In genomic region chr17:28332113-28332914, GRCm38 (mm10) we compare ENCODE assay signal across 13 mouse cellular contexts. TPM values are rescaled to one million over a fixed set of nuclear protein-coding genes. Genes with fewer than 3 reads are reported as not detected.
DNase-seq lines count a peak whose midpoint lies in the region; ATAC-seq lines count a peak whose summit lies in the region.
"Had no signal": no experiment of that assay in that cellular context is flagged by ENCODE, and none has a peak within 500 bp of the region (broad histone marks: within the 10 kb centered on the region; RNA-seq: fewer than 3 reads in every experiment).

No protein-coding gene starts in this region.

- peaks cover 59% of the 10 kb centered on the region for H3K4me1 ChIP-seq in heart, embryonic 13.5 days
- H3K4me1 ChIP-seq in midbrain, embryonic 12.5 days, result peaks cover 34% of the 10 kb centered on the region
- peaks cover 18% of the 10 kb centered on the region for H3K4me1 ChIP-seq in midbrain, embryonic 11.5 days (ENCODE audit: control insufficient read depth, insufficient read depth, low read length)
- peaks cover 30% of the 10 kb centered on the region for H3K4me1 ChIP-seq in intestine, embryonic 15.5 days (replicated peaks)

- H3K9ac ChIP-seq in heart, embryonic 13.5 days, result peak overlapping the region; percentile 69
- H3K9ac ChIP-seq in midbrain, embryonic 12.5 days (replicated peaks), result no peak overlapping the region
- no peak overlapping the region for H3K9ac ChIP-seq in midbrain, embryonic 11.5 days (ENCODE audit: low read length)
- H3K9ac ChIP-seq in intestine, embryonic 15.5 days, result no peak overlapping the region

- no peak for ATAC-seq in heart, embryonic 13.5 days (ENCODE audit: extremely low read depth, insufficient number of reproducible peaks, low FRiP score, low TSS enrichment)
- ATAC-seq in midbrain, embryonic 12.5 days (ENCODE audit: low FRiP score, low read depth), result no peak
- ATAC-seq in midbrain, embryonic 11.5 days (ENCODE audit: low FRiP score), result no peak
- ATAC-seq in intestine, embryonic 15.5 days, result no peak
- ATAC-seq: Patski had no signal

- no peaks in the 10 kb centered on the region for H3K27me3 ChIP-seq in heart, embryonic 13.5 days (replicated peaks)
- H3K27me3 ChIP-seq in midbrain, embryonic 12.5 days, result no peaks in the 10 kb centered on the region
- no peaks in the 10 kb centered on the region for H3K27me3 ChIP-seq in midbrain, embryonic 11.5 days (ENCODE audit: control insufficient read depth, insufficient read depth, low read length)
- H3K27me3 ChIP-seq in intestine, embryonic 15.5 days (replicated peaks), result no peaks in the 10 kb centered on the region
- H3K27me3 ChIP-seq: Patski had no signal

- H3K36me3 ChIP-seq in heart, embryonic 13.5 days, result peaks cover 77% of the 10 kb centered on the region
- H3K36me3 ChIP-seq in midbrain, embryonic 12.5 days, result peaks cover 25% of the 10 kb centered on the region
- peaks cover 6% of the 10 kb centered on the region for H3K36me3 ChIP-seq in midbrain, embryonic 11.5 days (ENCODE audit: control insufficient read depth, insufficient read depth, low read length)
- H3K36me3 ChIP-seq in intestine, embryonic 15.5 days, result peaks cover 18% of the 10 kb centered on the region

- intact Hi-C loops in gastrocnemius, postnatal 14 days (cut with DNase I; ENCODE audit: low total_unique reads), result no loop called here

- H3K4me2 ChIP-seq in heart, embryonic 13.5 days, result no peak overlapping the region
- H3K4me2 ChIP-seq in midbrain, embryonic 12.5 days (replicated peaks), result no peak overlapping the region
- H3K4me2 ChIP-seq in midbrain, embryonic 11.5 days, result no peak overlapping the region
- H3K4me2 ChIP-seq in intestine, embryonic 15.5 days (replicated peaks), result no peak overlapping the region

- no peak overlapping the region for H3K4me3 ChIP-seq in heart, embryonic 13.5 days
- H3K4me3 ChIP-seq in midbrain, embryonic 12.5 days, result no peak overlapping the region
- H3K4me3 ChIP-seq in midbrain, embryonic 11.5 days (ENCODE audit: low read depth, low read length), result no peak overlapping the region
- no peak overlapping the region for H3K4me3 ChIP-seq in intestine, embryonic 15.5 days (replicated peaks)
- H3K4me3 ChIP-seq: erythroblast, embryonic 14.5 days had no signal

- peak overlapping the region; percentile 42 for H3K27ac ChIP-seq in heart, embryonic 13.5 days (replicated peaks)
- H3K27ac ChIP-seq in midbrain, embryonic 12.5 days (replicated peaks), result peak overlapping the region; percentile 39; the same call in 1 of the 2 replicates
- H3K27ac ChIP-seq in midbrain, embryonic 11.5 days (ENCODE audit: low read depth, low read length), result no peak overlapping the region
- H3K27ac ChIP-seq in intestine, embryonic 15.5 days, result peak overlapping the region; percentile 67
- H3K27ac ChIP-seq: macrophage had no signal

- DNase-seq in heart, adult 9 months (ENCODE audit: low spot score in 2 of 2), result no peak
- DNase-seq in midbrain, embryonic 11.5 days (ENCODE audit: low spot score, missing footprints), result no peak
- DNase-seq in left cerebral cortex, adult 9 months (ENCODE audit: low spot score in 2 of 2), result no peak
- DNase-seq in thymus, postnatal 0 days (ENCODE audit: low spot score), result no peak
- DNase-seq in gastrocnemius, postnatal 14 days, result no peak
- DNase-seq: gastrocnemius, postnatal 36 days had no signal

- 51% methylated on average over 13 of the region's 13 CpGs for WGBS in heart, embryonic 13.5 days
- WGBS in midbrain, embryonic 12.5 days, result 47% methylated on average over 13 of the region's 13 CpGs
- WGBS in midbrain, embryonic 11.5 days, result 48% methylated on average over 13 of the region's 13 CpGs
- WGBS in intestine, embryonic 15.5 days, result 52% methylated on average over 13 of the region's 13 CpGs

- H3K9me3 ChIP-seq in heart, embryonic 13.5 days, result no peaks in the 10 kb centered on the region
- no peaks in the 10 kb centered on the region for H3K9me3 ChIP-seq in midbrain, embryonic 12.5 days
- H3K9me3 ChIP-seq in midbrain, embryonic 11.5 days (ENCODE audit: control insufficient read depth, low read length), result no peaks in the 10 kb centered on the region
- H3K9me3 ChIP-seq in intestine, embryonic 15.5 days, result no peaks in the 10 kb centered on the region

RNA-seq across cellular contexts. Expression of gene Rpl10a, which starts 4.0 kb away (rescaled TPM):
- polyA plus RNA-seq in heart, embryonic 13.5 days (2015; fragmentation: Nextera tagmentation; extraction: Ambion mirVana), result 389 and 419 TPM in 2 replicates
- 329 and 373 TPM in 2 replicates for polyA plus RNA-seq in midbrain, embryonic 12.5 days (2016; fragmentation: Nextera tagmentation; extraction: Ambion mirVana)
- 465 and 471 TPM in 2 replicates for polyA plus RNA-seq in midbrain, embryonic 11.5 days (2014; fragmentation: Nextera tagmentation; extraction: Ambion mirVana)
- polyA plus RNA-seq in intestine, embryonic 15.5 days (2015; fragmentation: Nextera tagmentation; extraction: Ambion mirVana), result 639 and 690 TPM in 2 replicates
- polyA plus RNA-seq in thymus, postnatal 0 days (2015; fragmentation: Nextera tagmentation; extraction: Ambion mirVana), result 790 and 815 TPM in 2 replicates
- 100 to 1,000 TPM; 541 to 620 TPM for total RNA-seq in gastrocnemius, postnatal 14 days (2021)

RNA-seq across cellular contexts. Expression of gene Tead3, which starts 18.3 kb away (rescaled TPM):
- polyA plus RNA-seq in heart, embryonic 13.5 days (2015; fragmentation: Nextera tagmentation; extraction: Ambion mirVana), result 5.9 and 7.3 TPM in 2 replicates
- polyA plus RNA-seq in midbrain, embryonic 12.5 days (2016; fragmentation: Nextera tagmentation; extraction: Ambion mirVana), result 5.2 and 5.7 TPM in 2 replicates
- 3.5 and 3.7 TPM in 2 replicates for polyA plus RNA-seq in midbrain, embryonic 11.5 days (2014; fragmentation: Nextera tagmentation; extraction: Ambion mirVana)
- polyA plus RNA-seq in intestine, embryonic 15.5 days (2015; fragmentation: Nextera tagmentation; extraction: Ambion mirVana), result 8.9 and 10.0 TPM in 2 replicates
- polyA plus RNA-seq in thymus, postnatal 0 days (2015; fragmentation: Nextera tagmentation; extraction: Ambion mirVana), result 2.1 and 2.2 TPM in 2 replicates
- 10 to 100 TPM in 1 of 2 experiments, 1 to 10 TPM in 1; 9.3 to 11.5 TPM for total RNA-seq in gastrocnemius, postnatal 14 days (2021)
- total RNA-seq: neutrophil, adult 5-6 weeks had no signal
- polyA plus RNA-seq: macrophage had no signal

RNA-seq across cellular contexts. Expression of gene Fance, which starts 19.0 kb away (rescaled TPM):
- 19.3 and 22.2 TPM in 2 replicates for polyA plus RNA-seq in heart, embryonic 13.5 days (2015; fragmentation: Nextera tagmentation; extraction: Ambion mirVana)
- polyA plus RNA-seq in midbrain, embryonic 12.5 days (2016; fragmentation: Nextera tagmentation; extraction: Ambion mirVana), result 28.5 and 30.5 TPM in 2 replicates
- polyA plus RNA-seq in midbrain, embryonic 11.5 days (2014; fragmentation: Nextera tagmentation; extraction: Ambion mirVana), result 18.5 and 19.5 TPM in 2 replicates
- 22.7 and 29.8 TPM in 2 replicates for polyA plus RNA-seq in intestine, embryonic 15.5 days (2015; fragmentation: Nextera tagmentation; extraction: Ambion mirVana)
- 20.7 and 27.6 TPM in 2 replicates for polyA plus RNA-seq in thymus, postnatal 0 days (2015; fragmentation: Nextera tagmentation; extraction: Ambion mirVana)
- 10 to 100 TPM; 10.2 to 10.4 TPM for total RNA-seq in gastrocnemius, postnatal 14 days (2021)

RNA-seq across cellular contexts. Expression of gene Tulp1, which starts 32.7 kb away (rescaled TPM):
- polyA plus RNA-seq in heart, embryonic 13.5 days (2015; fragmentation: Nextera tagmentation; extraction: Ambion mirVana), result 4.1 TPM in 2 replicates
- polyA plus RNA-seq in midbrain, embryonic 12.5 days (2016; fragmentation: Nextera tagmentation; extraction: Ambion mirVana), result 4.9 and 5.1 TPM in 2 replicates
- polyA plus RNA-seq in midbrain, embryonic 11.5 days (2014; fragmentation: Nextera tagmentation; extraction: Ambion mirVana), result 4.6 and 4.9 TPM in 2 replicates
- 3.6 and 4.1 TPM in 2 replicates for polyA plus RNA-seq in intestine, embryonic 15.5 days (2015; fragmentation: Nextera tagmentation; extraction: Ambion mirVana)
- 0.54 and 0.56 TPM in 2 replicates for polyA plus RNA-seq in thymus, postnatal 0 days (2015; fragmentation: Nextera tagmentation; extraction: Ambion mirVana)
- not detected for total RNA-seq in gastrocnemius, postnatal 14 days (2021)
- total RNA-seq: gastrocnemius, postnatal 36 days; neutrophil, adult 5-6 weeks had no signal
- polyA plus RNA-seq: macrophage, Patski had no signal
